Mouse (Mus musculus): ENCODE data around the gene 1700012B07Rik.

Gene 1700012B07Rik

DNA sequence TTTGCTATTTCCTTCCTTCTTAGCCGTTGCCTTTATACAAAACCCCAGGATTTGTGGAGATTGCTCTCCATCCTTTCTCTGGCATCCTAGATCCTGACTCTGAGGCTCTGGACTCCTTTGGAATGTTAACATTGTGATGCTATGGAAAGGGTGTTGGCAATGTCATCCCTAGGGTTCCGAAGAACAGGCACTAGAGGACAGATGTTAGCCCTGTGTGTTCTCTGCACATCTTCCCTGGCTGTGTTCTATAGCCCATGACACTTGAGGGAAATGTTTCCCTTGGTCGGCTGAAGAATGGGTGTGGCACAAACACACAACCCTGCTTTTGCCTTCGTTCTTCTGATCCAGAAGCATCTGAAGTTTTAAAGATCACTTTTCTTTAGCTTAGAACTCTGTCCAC lies at the start of gene 1700012B07Rik:
Gene 1700012B07Rik (minus strand): TSS at position 101 of the 400 bp plus-strand sequence.
- no peak for DNase-seq

DNA sequence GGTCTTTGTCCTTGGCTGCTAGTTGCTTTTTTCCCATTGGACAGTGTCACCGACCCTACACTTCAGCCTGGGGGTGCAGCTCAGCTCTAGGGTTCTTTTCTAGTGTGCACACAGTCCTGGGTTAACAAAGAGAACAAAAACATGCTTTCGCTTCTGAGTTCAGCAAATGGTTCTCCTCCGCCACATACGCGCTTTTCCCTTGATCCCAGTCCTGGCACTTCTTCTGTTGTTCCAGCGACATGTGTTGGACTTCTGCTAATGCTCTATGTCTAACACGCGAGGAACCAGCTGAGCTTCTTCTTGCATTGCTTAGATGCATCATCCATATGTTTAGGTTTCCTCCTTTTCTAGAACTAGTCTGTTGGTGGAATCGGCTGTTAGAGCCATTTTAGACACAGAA lies 48.9 kb upstream of the 1700012B07Rik start:
- no peak for DNase-seq

DNA sequence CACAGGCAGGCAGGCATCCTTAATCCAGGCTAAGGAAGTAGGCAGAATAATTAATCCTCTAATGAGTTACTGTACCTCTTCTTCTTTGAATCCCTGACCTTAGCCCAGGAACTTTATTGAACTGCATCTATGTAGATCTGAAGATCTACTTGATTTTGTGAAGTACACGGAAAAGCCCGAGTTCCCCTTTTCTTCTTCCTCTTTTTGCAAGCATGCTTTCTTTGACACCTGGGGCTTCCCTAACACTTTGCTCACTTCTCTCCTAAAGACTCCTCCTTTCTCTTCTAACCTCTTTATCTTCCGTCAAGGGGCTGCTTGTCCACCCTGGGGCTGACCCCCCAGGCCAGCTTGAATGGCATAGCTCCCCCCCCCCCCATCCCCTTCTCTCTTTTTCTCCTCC lies 48.0 kb upstream of the 1700012B07Rik start:
- DNase-seq: no peak

DNA sequence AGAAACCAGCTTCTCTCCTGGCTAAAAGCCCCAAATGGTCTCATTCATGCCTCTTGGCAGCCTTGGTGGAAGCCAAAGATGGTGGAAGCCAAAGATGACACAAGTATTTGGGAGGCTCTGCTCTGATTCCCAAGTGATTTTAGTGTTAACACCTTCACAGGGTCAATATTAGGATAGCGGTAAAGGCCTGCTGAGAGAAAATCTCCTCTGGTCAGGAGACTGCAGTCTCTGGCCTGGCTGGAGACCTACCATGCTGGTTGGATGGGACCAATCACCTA lies 47.6 kb upstream of the 1700012B07Rik start:
- DNase-seq: no peak

DNA sequence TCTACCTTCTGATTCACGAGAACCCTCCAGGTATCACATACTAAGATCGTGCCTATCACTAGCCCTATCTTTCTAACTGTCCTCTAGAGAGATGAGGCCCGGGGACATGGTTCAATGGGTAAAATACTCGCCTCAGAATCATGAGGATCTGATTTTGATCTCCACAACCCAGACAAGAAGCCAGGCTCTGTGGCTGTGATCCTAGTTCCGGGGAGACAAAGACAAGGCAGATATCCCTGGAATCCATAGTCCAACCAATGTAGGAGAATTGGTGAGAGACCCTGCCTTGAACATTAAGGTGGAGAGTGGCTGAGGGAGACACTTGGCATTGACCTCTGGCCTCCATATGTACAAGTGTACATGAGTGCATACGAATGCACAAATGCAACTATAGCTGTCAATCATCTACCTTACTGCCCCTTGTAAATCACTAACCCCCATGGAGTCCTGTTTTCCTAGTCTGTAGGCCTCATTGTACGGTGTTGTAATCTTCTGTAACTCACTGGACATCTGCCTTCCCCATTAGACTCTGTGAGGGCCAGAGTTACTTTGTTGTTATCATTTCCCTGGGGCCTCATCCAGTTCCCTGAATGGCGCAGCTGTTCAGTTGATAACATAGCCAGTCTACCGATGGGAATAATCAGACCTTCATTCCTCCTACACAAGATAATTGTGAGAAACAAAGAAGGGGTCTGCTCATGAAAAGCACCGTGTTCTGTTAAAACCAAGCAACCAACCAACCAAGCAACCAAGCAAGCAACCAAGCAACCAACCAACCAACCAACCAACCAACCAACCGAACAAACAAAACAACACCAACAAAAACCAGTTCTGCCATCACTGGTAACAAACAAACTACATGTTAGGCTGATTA lies 47.0 kb upstream of the 1700012B07Rik start:
- no peak for DNase-seq

DNA sequence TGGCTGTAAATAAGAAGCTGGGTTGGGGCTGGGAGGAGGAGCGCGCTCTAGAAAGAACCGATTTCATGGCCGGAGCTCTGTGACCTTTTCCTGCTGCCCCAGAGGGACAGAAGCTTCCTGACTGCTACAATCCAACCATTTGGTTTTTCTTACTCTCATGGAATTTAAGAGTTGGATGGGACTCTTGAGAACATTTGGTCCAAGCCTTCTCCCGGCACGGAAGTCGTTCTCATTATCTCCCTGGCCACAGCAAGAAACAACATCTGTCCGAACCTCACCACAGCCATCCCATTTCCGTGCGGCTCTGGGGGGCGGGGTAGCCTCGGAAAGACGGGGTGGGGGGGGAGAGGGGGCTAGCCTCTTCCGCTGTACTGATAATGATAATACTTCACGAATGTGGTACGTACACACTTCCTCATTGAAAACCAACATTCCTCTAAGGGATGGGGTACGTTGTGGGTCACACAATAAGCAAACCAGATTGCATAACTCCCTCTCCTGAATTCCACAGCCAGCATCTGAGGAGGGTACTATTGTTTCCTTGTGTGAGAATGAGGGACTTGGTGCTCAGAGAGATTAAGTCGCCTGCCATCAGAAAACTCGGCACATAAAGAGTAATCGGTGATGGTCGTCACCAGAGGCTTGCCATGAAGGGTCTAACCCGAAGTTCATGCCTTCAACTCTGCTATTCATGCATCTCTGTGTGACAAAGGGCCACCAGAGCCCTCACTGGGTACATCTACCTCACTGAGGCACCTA lies 46.2 kb upstream of the 1700012B07Rik start:
- DNase-seq: peak; percentile 57

DNA sequence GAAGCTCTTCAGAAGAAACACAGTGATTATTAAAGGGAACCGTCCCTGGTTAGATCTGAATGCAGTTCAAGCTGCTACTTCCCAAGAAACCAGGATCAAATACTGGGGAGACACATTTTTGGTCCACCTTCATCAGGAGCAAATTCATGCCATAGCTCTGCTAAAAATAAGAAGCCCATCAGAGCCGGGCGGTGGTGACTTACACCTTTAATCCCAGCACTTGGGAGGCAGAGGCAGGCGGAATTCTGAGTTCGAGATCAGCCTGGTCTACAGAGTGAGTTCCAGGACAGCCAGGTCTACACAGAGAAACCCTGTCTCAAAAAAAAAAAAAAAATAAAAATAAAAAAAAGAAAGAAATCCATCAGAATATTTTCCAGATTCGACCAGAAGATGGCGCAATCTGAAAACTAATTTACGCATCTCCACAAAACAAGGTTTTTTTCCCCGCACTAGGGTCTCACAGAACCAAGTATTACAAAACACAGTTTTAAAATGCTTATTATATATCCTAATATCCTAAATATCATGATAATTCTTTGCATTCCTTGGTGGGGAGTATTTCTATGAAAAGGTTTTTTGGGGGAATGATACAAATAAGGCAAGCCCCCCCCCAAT lies 45.4 kb upstream of the 1700012B07Rik start:
- DNase-seq: peak; percentile 47

DNA sequence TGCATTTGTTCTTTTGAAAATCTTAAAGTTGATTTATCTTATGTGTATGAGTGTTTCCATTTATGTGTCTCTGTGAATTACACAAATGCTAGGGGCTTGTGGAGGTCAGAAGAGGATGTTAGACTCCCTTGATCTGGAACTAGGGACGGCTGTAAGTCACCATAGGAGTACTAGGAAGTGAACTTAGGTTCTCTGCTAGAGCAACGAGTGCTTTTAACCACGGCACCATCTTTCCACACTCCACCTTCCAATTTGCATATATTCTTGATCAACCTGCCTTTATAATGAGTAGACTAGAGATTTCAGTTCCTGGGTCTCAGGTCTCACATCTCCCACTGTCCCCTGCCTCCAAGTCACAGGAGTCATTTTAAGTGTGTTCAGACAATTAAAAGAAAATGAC lies 44.8 kb upstream of the 1700012B07Rik start:
- no peak for DNase-seq

DNA sequence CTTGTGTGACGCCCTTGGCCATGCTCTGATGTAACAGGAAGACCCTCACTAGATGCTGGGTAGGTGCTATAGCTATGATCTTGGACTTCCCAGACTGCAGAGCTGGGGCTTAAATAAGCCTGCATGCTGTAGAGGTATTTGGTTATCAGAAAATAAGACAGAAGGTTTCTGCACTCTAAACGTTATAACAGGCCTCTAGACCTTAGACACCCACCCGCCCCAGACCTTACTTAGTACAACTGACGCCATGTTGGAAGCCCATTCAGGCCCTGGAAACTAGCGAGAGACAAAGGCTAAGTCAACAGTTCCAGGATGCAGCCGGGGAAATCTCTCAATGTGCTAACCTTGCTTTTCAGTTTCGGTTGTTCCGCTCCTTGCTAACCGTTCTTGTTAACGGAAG lies 44.2 kb upstream of the 1700012B07Rik start:
- DNase-seq: no peak

DNA sequence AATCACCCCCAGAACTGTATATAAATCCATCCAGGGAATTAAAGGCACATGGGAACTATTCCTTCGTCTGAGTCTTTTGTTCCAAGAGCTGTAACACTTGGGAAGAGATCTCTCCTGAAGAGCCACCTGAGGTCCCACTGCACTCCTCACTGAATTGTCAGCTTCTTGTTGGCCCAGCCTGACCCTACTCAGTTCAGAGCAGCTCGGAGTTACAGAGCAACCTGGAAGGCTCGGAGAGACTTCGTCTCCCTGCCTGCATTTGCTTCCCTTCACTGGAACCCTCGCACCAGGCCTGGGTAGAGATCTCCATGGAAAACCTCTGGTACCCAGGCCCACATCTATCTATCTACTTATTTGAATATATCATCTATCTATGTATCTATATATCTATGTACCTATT lies 40.0 kb upstream of the 1700012B07Rik start:
- DNase-seq: no peak

DNA sequence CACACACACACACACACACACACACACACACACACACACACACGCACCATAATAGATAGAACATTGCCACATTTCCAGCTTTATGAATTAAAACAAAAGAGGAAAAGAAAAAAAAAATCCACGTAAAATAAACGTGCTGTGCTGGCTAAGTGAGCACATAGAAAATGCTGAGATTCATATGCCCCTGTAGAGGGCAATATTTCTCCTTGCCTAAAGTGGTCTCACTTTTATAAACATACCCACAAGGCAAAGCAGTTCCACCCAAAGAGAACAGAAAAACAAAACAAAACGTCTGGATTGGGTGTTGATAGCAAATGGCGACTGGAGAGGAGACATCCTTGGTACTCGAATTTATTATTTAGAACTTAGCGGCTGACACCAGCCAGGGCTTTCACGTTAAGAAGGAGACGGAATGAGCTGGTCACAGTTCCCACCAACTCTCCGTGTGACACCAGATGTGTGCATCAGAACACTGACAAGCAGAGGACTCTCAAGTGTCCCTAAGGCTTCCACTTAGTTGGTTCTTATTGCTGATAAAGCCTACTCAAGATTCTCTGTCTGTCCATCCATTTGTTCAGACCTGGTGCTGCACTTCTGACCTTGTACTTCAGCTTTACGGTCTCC lies 38.8 kb upstream of the 1700012B07Rik start:
- DNase-seq: no peak

DNA sequence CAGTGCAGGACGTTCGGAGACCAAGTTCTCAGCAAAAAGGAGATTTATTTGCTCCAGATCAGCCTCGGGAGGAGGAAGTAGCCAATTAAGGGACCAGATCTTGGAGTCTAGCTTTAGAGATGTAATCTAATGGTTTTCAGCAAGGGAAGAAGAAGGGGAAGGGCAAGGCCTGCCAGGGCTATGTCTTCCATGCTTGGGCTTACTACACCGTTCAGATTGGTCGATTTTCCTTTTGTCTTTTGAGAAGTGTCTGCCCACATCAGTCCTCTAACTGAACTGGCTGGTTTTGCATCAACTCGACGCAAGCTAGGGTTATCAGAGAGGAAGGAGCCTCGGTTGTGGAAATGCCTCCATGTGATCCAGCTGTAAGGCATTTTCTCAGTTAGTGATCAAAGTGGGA lies 37.7 kb upstream of the 1700012B07Rik start:
- DNase-seq: no peak

DNA sequence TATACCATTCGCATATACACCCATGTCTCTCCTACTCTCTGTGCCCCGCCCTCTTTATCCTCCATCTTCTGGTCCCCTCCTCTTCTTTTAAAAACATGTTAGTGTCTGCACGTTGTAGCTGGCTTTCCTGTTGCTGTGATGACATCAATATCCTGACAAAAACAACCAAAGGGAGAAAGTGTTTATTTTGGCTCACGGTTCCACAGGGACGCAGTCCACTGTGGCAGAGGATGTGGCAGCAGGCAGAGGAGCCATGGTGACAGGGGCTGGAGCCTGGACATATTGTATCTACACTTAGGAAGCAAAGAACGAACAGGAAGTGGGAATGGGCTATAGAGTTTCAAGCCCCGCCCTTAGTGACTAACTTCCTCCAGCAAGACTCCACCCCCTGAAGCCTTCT lies 36.1 kb upstream of the 1700012B07Rik start:
- DNase-seq: no peak

DNA sequence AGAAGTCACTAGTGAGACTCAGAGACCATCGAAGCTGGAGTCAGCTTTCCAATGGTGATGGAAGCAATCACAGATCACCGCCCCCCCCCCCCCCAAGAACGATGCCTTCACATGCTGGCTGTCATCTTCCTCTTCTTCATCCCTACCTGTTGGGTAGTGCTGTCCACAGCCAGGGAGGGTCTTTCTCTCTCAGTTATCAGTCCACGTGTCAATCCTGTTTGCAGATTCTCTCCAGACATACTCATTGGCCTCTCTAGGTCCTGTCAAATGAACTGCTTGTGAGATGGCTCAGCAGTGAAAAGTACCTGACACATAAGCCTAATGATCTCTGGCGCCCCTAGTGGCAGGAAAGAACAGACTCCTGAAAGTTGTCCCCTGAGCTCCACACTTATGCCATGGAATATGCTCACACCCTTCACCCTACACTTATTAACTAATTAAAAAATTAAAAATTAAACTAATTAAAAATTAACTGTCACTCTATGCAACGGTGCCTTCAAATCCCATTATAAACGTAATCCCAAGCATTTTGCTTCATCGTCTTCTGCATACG lies 35.4 kb upstream of the 1700012B07Rik start:
- peak; percentile 62 for DNase-seq

DNA sequence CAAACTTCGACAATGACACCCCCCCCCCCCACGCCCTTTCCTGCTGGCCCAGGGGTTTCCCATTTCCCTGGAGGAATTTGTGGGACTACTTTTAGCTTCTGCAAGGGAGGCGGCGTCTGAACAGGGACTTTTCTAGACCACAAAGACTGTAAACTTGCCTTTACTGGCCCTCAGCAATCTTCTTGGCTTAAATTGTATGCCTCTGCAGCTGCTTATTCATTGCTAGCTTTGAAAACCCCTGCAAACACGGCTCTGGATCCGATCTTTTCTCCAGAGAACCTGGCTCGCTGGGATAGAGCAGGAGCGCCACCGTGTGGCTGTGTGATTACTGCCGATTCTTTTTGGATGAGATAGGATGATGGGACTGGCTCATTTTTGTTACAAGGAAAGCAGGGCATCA lies 32.7 kb upstream of the 1700012B07Rik start:
- DNase-seq: peak; percentile 91

DNA sequence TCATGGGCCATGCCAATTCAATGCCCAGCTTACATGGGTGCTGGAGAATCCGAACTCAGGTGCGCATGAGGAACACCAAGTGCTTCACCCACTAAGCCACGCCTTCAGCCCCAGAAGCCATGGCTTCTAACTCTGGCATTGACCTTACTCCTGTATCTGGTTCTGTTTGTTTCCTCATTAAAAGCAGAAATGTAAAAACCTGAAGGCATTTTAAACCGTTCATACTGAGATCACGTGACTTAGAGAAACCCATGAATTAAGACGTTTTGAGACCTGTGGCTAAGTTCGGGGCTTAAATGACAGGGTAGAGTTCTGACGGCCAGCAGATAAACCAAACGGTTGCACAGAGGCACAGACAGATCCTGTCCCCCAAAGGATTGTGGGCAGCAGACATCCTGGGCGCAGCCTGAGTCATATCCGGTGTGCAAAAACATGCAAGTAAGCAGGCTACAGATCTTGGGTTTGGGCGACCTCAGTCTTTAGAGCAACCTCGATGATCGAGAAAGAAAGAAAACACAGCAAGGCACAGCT lies 32.2 kb upstream of the 1700012B07Rik start:
- DNase-seq: peak; percentile 39

DNA sequence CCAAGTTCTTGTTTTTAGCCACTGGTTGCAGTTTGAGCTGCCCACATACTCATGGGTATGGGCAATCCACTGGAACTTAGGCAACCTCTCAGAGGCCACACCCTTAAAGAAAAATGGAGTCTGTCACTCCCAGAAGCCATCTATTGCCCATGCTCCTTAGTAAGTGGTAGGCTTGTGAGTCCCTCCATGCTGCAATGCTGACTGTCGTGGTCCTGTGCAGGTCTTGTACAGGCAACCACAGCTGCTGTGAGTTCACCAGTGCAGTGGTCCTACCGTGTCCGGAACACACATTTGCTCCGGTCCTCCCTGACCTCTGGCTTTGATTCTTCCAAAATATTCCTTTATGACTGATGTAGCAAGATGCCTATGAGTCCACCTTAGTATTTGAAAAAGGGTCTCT lies 31.6 kb upstream of the 1700012B07Rik start:
- DNase-seq: no peak

DNA sequence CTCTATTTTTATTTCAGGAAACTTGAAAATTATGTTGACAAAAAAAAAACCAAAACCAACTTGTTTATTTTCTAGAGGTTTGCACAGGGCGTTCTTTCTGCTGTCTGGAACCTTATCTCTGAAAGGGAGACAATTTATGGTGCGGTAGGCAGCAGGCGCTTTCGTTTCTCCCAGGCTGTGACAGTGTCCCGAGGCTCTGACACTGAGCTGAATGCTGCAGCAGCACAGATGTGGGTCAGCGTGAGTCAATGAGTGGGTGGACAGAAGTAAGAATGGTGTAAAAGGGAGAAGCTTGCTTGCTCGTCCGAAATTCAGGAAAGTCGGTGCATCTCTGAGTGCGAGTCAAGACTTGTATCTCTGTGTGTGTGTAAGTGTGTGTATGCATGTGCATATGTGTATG lies 29.2 kb upstream of the 1700012B07Rik start:
- peak; percentile 54 for DNase-seq

DNA sequence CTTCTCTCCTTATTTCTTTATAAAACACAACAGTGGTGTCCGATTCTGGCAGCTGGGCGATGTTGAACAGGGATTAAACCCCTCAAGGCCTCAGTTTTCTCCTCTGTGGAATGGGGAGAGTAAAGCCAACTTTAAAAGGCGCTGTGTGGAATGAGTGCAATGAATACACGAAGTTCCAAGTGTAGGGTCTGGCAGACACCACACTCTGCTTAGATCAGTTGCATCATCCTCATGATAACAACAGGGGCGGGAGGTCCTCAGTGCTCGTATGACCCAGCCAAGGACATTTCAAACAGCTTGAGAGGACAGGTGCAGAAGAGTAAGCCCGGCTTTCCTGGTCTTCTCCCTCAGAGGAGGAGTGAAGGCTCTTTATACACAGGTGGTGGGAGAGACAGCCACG lies 26.2 kb upstream of the 1700012B07Rik start:
- DNase-seq: no peak

DNA sequence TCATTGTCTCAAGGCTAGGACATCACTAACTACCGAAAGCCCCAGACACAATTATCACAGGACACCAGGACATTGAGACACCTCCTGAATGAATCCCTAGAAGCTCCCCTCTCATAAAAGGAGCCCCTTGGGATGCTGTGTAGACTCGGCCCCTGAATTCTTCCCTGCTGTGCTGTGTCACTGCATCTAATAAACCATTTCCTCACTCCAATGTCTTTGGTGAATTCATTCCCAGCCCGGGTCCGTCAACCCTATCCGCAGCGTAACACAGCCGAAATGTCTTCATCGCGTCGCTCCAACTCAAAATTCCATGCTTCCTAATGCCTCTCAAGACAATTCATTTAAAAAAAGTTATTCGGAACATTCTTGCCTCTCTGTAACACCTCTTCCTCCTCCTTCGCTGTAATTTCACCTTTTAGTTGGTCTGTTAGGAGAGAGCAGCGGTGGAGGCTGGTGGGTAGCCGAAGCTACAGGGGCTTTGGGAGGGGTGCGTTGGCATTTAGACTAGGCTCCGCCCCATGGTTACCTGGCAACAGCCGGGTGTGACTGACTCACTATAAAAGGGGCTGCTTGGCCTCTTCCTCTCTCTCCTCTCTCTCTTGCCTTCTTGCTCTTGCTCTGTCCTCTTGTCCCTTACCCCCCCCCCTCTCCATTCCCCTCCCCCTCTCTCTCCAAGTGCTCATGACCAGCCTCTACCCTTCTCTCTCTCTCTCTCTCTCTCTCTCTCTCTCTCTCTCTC lies 25.6 kb upstream of the 1700012B07Rik start:
- DNase-seq: no peak

DNA sequence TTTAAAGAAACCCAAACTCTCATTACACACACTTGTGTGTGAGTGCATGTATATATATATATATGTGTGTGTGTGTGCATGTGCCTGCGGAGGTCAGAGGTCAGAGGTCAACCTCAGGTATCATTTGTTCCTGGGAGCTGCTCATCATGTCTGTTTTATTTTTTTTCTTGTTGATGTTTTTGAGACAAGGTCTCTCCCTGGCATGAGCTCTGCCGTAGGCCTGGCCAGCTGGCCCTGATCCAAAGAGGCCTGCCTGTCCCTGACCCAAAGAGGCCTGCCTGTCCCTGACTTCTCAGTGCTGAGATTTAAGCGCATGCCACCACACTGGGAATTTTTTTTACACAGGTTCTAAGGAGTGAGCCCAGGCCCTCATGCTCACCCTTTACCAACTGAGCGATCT lies 24.1 kb upstream of the 1700012B07Rik start:
- DNase-seq: no peak

DNA sequence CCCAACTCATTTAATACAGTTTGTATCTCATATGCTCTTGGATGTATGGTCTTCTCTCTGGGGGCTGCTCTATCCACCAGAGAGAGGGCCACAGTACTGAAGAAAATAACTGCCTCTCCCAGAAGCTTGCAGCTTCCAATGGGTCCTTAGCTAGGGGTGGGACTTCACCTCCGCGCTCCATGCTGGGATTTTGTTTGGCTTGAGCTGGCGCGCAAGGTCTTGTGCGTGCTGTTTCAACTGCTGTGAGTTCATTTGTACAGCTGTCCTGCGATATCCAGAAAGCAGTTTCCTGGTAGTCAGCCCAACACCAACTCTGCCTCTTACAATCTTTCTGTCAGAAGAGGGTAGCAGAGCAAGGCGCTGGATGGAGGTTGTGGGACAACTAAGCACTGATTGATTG lies 18.5 kb upstream of the 1700012B07Rik start:
- DNase-seq: no peak
